Mouse (Mus musculus): ENCODE results near the gene Olfr70.

DNA sequence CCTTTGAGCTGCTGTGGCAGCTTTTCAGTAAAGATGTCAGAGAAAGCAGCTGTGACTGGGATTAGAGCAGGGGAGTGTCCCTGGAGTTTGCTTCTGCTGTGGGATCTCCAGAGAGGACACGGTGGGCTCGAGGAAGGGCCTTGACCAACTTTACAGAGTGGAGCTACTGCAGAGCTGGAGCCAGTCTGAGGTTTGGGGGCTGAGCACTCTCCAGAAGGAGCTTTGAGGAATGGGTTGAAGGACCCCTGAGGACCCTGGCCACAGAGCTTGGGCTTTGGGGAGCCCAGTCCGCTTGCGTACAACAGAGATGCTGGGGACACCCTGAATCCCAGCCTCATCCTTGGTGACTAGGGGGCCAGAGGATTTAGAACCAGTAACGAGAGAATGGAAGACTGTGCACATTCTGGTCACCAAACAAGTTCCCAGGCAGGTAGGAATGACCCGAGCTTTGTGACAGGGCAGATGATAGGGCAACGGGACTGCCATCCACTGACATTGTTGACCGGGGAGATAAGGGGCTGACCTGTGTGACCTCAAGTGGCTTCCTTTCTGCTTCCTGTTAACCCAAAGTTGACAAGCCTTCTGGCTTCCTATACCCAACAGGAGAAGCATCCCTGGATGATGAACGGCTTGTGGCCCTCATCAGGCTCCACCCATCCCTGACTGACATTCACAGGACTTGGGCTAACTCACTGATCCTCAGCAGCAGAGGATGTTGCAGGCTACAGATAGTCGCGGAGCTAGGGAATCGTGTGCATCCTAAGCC lies 25.8 kb upstream of the Olfr70 start:
- TF ChIP-seq CTCF (IDR thresholded peaks at IDR 0.05; ENCODE audit: borderline replicate concordance, insufficient read depth, low read depth, low read length) = no peak
- TF ChIP-seq POLR2A (IDR thresholded peaks at IDR 0.05; ENCODE audit: borderline replicate concordance, insufficient read depth, low read length) = no peak

Measured in cerebellum, adult 2 months (tissue).